Mouse (Mus musculus): ENCODE measurements around the gene Adra1b.

GRCm38 (mm10) chr11:43914552-43915447 is 13.8 kb upstream of the Adra1b start:
- no peak for TF ChIP-seq CEBPB (IDR thresholded peaks at IDR 0.05; ENCODE audit: low read depth)
- no peak for TF ChIP-seq CTCF (IDR thresholded peaks at IDR 0.05; ENCODE audit: control insufficient read depth, insufficient read depth, insufficient read length)
- TF ChIP-seq MYOG (IDR thresholded peaks at IDR 0.05; ENCODE audit: control insufficient read depth, extremely low read depth, insufficient read length), result no peak
- TF ChIP-seq MAX (IDR thresholded peaks at IDR 0.05), result no peak
- no peak for TF ChIP-seq MYOD1 (IDR thresholded peaks at IDR 0.05; ENCODE audit: control insufficient read depth, insufficient read length, low read depth)
- TF ChIP-seq FOSL1 (IDR thresholded peaks at IDR 0.05; ENCODE audit: insufficient read depth, low read length, poor library complexity, severe bottlenecking), result no peak
